Mouse (Mus musculus): Measurements from ENCODE around the gene Aplp2.

Aplp2 gene

GRCm38 (mm10) chr9:31126079-31126478, 85.5 kb downstream of the Aplp2 start:
- no peak for ATAC-seq (ENCODE audit: low TSS enrichment)

DNA sequence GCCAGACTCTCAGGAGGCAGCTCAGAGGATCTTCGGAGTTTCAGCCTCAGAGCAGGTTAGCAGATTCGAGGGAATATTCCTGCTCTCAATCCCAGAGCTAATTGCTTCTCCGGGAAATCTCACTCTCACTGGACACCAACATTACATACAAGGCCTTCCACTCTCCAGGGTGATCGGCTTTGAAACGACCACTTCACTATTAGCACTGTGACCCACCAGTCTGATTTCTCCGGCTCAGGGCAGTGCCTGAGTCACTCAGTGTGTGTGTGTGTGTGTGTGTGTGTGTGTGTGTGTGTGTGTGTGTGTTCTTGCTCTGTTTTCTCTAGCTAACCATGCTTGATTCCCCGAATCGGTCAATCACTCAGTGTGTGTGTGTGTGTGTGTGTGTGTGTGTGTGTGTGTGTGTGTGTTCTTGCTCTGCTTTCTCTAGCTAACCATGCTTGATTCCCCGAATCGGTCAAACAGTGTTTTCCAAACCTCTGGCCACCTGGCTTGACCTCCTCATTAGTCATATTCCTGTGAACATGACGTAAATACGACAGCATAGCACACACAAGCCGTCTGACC, 89.1 kb downstream of the Aplp2 start:
- no peak for ATAC-seq (ENCODE audit: low TSS enrichment)

DNA sequence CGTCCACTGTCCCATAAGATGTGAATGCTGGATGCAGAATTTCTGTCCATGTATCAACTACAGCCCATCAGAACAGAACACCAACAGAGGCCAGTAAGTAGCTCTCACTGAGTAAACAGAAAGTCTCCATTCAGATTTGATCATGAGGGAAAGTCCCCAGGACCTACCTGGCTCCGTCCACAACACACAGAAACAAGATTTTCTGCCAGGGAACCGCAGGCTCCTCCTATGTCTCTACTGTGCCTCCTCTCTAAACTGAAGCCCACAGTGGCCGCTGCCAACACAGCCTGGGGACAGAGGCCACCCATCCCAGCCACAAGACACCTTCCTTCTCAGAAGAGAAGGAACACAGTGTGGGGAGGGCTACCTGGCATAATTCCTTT, 91.1 kb downstream of the Aplp2 start:
- ATAC-seq (ENCODE audit: low TSS enrichment): no peak

- ATAC-seq (ENCODE audit: low TSS enrichment): no peak; the same call in 1 of the 2 replicates
Measured at GRCm38 (mm10) chr9:31119882-31120532, 91.6 kb downstream of the Aplp2 start.

- no peak for ATAC-seq (ENCODE audit: low TSS enrichment)
Measured at GRCm38 (mm10) chr9:31119405-31119804, 92.2 kb downstream of the Aplp2 start.

DNA sequence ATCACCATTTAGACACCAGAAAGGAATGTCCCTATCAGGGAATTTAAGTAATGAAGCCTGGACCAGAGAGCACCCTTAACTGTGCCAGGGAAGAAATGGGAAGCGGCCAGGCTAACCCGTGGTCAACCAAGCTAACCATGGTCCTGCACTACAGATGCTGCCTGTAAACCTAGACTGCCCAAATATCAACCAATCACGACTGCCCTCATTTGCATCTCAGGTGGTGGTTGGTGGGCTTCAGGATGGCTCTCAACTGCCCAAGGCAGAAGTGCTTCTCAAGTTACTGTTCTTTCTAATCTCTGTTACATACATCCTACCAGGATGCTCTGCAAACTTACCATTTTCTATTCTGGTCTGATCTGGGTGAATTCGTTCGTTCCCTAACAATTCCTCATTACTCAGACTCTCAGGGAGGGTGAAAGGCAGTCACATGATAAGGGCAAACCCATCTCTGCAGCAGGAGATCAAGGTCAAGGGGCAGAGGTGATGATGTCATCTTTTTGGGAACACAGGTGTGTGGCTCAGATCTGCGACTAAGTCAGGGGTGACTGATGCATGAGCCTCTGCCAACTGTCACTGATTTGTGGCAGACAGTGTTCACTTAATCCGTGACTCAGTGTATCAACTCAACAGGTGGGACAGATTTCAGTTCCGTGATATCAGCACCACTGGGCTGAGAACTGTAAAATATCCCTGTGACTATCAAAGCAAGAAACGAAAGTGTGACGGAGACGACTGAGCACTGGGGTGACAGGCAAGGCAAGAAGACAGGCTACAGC, 92.9 kb downstream of the Aplp2 start:
- ATAC-seq (ENCODE audit: low TSS enrichment): no peak

DNA sequence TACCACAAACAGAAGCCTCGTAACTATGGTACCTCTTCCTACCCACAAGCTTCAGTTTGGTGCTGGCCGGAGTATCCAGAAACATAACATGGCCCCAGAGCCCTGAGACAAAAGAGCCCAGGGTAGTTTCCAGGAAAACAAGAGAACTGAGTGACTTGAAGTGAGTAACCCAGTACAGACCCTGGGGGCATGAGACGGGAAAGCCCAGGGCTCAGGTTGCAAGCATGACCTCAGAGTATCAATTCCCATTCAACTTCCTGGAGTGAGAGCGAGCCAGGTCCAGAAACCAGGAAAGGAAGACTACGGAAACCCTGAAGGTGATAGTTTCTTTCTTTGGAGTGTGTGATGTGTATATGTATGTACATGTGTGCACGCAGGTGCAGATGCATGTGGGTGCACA, 94.1 kb downstream of the Aplp2 start:
- no peak for ATAC-seq (ENCODE audit: low TSS enrichment)

- ATAC-seq (ENCODE audit: low TSS enrichment): no peak
Measured at GRCm38 (mm10) chr9:31117088-31117487, 94.5 kb downstream of the Aplp2 start.

- no peak for ATAC-seq (ENCODE audit: low TSS enrichment)
Measured at GRCm38 (mm10) chr9:31115586-31115985, 96.0 kb downstream of the Aplp2 start.

DNA sequence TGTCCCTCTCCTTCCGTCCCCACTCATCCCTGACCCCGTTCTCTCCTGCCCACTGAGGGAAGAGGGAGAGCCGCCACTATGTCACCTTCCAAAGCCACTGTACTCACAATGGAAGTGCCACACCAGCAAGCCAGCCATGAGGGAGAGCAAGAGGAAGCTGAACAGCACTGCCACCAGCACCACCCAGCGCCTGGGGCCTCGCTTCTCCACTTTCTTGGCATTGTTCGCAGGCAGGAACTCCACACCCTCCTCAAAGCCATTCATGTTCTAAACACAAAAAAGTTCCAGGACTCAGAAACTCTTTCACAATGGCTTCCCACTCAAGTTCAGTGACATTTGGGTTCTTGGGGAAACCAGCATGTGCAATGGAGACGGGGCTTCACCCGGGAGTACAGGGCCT, 103.2 kb downstream of the Aplp2 start:
- no peak for ATAC-seq (ENCODE audit: low TSS enrichment)
